Mouse (Mus musculus): ENCODE data around the gene Vps11.

GRCm38 (mm10) chr9:44361190-44361917 is at the start of gene Vps11:
- TF ChIP-seq POLR2A (IDR thresholded peaks at IDR 0.05; ENCODE audit: borderline replicate concordance, insufficient read depth, low read length) (peak; percentile 97), CTCF (IDR thresholded peaks at IDR 0.05; ENCODE audit: borderline replicate concordance, insufficient read depth, low read depth, low read length) (no peak)
